Mouse (Mus musculus) embryonic fibroblast, embryonic 13.5 days (primary cell): ENCODE measurements at regions not wholly inside any gene's neighbourhood (a gene's known extent, or its start where the extent isn't known, plus 50 kb on each side); places are given as distances from the start of the nearest gene placed in this dataset.

Experiments used
- CTCF ChIP-seq: IDR thresholded peaks from 2 replicates; pipeline ENCODE4 v1.5.1; 2011; ENCODE audit warnings: mild to moderate bottlenecking, control low read depth, low read length, moderate library complexity, borderline replicate concordance; ENCODE audit not compliant: insufficient read depth
- POLR2A ChIP-seq: IDR thresholded peaks from 2 replicates; pipeline ENCODE4 v1.6.1; 2011; ENCODE audit warnings: low read depth, mild to moderate bottlenecking, control low read depth, low read length, moderate library complexity

GRCm38 (mm10) chr3:128415568-128415967, 519.4 kb upstream of the Fam241a start:
- no peak for TF ChIP-seq POLR2A
- TF ChIP-seq CTCF, result no peak
